Mouse (Mus musculus) megakaryocyte-erythroid progenitor cell, adult 5 weeks (primary cell): Measurements from ENCODE around the gene Clip2. TPM values are rescaled to one million over a fixed set of nuclear protein-coding genes. Genes with fewer than 3 reads are reported as not detected.

Experiments
- polyA plus RNA-seq: library from polyadenylated mRNA; stranded (reverse); fragments of >175 nt; gene quantifications from 2 replicates; pipeline ENCODE4 v1.2.3, GENCODE M21; 2012

Gene Clip2
- polyA plus RNA-seq: 23.7 and 32.3 TPM in 2 replicates

GRCm38 (mm10) chr5:134552110-134552972 is at the start of gene Clip2:
Gene Clip2 (minus strand): TSS chr5:134552434.

GRCm38 (mm10) chr5:134581146-134581545 is 28.9 kb upstream of the Clip2 start, which contains the start of gene Rfc2:
Gene Rfc2 (plus strand): TSS chr5:134581366.

DNA sequence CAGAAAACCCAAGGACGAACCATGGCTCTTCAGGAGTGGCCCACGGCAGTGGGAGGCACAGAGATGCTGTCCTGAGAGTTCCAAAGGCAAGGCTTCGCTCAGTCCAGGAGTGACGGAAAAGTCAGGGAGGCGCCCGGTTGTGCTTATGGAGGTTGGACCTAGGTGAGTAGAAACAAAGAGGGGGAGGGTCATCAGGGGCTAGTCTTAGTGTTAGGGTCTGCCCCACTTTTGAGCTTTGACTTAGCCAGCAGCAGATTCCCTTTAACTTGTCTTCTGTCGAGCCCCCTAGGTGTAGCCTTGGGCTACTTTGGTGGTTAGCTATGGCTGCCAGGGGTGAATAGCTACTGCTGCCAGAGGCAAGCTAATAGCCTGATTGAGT is 7.8 kb upstream of the Clip2 start, which contains the start of gene Syna:
Gene Syna, minus strand, starts transcription at position 101 of the 379 bp plus-strand sequence.

DNA sequence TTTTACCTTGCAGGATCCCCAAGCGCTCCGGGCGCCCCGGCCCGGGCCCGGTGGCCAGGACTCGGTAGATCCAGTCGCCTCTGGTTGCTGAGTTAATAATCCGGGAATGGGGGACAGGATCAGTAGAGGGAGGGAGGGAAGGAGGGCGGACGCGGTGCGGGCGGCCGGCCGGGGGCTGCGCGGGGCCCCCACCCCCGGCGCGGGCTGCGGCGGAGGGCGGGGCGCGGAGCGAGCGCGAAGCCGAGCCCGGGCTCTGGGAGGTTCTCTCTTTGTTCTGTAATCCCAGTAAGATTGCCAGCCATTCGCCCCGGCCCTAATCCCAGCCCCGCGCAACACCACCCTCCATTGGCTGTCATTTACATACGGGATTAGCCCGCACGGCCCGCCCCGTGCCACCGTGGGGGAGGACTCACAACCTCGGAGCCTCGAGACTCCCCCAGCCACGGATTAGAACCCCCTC is 95.7 kb downstream of the Clip2 start, which contains the start of gene Gtf2ird1:
Gene Gtf2ird1, minus strand, starts transcription at position 214 of the 460 bp plus-strand sequence.

Other genes starting within 250 kb of the Clip2 start
- gene Gtf2i, start 237.7 kb downstream of the Clip2 start, polyA plus RNA-seq: 343 and 347 TPM in 2 replicates
- gene Gtf2ird1, start 95.7 kb downstream of the Clip2 start, polyA plus RNA-seq: 63.1 TPM in 2 replicates
- gene Syna, start 7.7 kb upstream of the Clip2 start, polyA plus RNA-seq: 0.05 TPM in 1 of 2 replicates, not detected in the other
- gene Rfc2, start 28.9 kb upstream of the Clip2 start, polyA plus RNA-seq: 60.4 and 80.7 TPM in 2 replicates
- gene Lat2, start 62.6 kb upstream of the Clip2 start, polyA plus RNA-seq: 48.1 and 72.4 TPM in 2 replicates
- gene Eif4h, start 87.1 kb upstream of the Clip2 start, polyA plus RNA-seq: 292 and 303 TPM in 2 replicates
- gene Limk1, start 136.2 kb upstream of the Clip2 start, polyA plus RNA-seq: 55.2 and 63.6 TPM in 2 replicates
- 0.03 and 0.09 TPM in 2 replicates for gene Eln, start 194.9 kb upstream of the Clip2 start, polyA plus RNA-seq